Mouse (Mus musculus): Measurements from ENCODE around the gene Prkaca.

DNA sequence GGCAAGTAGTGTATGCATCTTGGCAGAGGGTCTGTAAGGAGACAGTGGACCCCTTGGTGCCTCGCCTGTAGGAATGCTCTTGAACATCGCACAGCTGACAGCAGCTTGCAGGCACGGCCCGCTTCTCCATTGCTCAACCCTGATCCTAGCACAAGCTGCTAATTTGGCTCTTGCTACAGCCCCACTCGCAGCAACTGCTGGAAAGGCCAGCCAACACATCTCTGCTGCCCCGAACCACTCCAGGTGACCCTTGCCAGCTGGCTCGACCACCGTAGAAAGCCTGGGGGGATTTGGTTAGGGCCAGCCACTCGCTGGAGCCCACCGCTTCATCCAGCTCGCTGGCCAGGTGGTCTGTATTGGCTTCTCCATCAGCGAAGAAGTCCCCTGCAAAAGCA is 70.2 kb downstream of the Prkaca start:
- TF ChIP-seq POLR2A (IDR thresholded peaks at IDR 0.05; ENCODE audit: borderline replicate concordance, low read depth, low read length) (no peak), CTCF (IDR thresholded peaks at IDR 0.05; ENCODE audit: low read depth, low read length) (no peak)

Measured in bone marrow macrophage, adult 2 months (primary cell).